Mouse (Mus musculus) cerebellum, adult 11 months (tissue): ENCODE data around the gene Kcnh1.

Experiments
- DNase-seq: peaks from one replicate; pipeline ENCODE4 v3.0.0; 2022

Kcnh1 gene

GRCm38 (mm10) chr1:192190508-192191321, at the start of gene Kcnh1:
Kcnh1 (plus strand) TSS chr1:192190774.
- peak; percentile 93 for DNase-seq

- DNase-seq, result no peak
Observed at GRCm38 (mm10) chr1:192151179-192151578, 39.4 kb upstream of the Kcnh1 start.

GRCm38 (mm10) chr1:192171477-192171876, 19.1 kb upstream of the Kcnh1 start:
- no peak for DNase-seq

- no peak for DNase-seq
Observed at GRCm38 (mm10) chr1:192179877-192180276, 10.7 kb upstream of the Kcnh1 start.

- DNase-seq, result no peak
Observed at GRCm38 (mm10) chr1:192181696-192182257, 8.8 kb upstream of the Kcnh1 start.

GRCm38 (mm10) chr1:192189056-192189455, 1.5 kb upstream of the Kcnh1 start:
- DNase-seq, result peak; percentile 50

- DNase-seq, result peak; percentile 59
Observed at GRCm38 (mm10) chr1:192189771-192190170, 803 bp upstream of the Kcnh1 start.

- peak; percentile 61 for DNase-seq
Observed at GRCm38 (mm10) chr1:192191322-192191639, 707 bp downstream of the Kcnh1 start.

- DNase-seq, result peak; percentile 29
Observed at GRCm38 (mm10) chr1:192191859-192192258, 1.3 kb downstream of the Kcnh1 start.

- DNase-seq, result peak; percentile 34
Observed at GRCm38 (mm10) chr1:192192710-192193109, 2.1 kb downstream of the Kcnh1 start.

- peak; percentile 20 for DNase-seq
Observed at GRCm38 (mm10) chr1:192193656-192194055, 3.1 kb downstream of the Kcnh1 start.

GRCm38 (mm10) chr1:192197495-192197894, 6.9 kb downstream of the Kcnh1 start:
- no peak for DNase-seq

- peak; percentile 76 for DNase-seq
Observed at GRCm38 (mm10) chr1:192202936-192203335, 12.4 kb downstream of the Kcnh1 start.

GRCm38 (mm10) chr1:192207956-192208355, 17.4 kb downstream of the Kcnh1 start:
- DNase-seq, result no peak

GRCm38 (mm10) chr1:192212448-192212847, 21.9 kb downstream of the Kcnh1 start:
- no peak for DNase-seq

- DNase-seq, result no peak
Observed at GRCm38 (mm10) chr1:192214666-192215065, 24.1 kb downstream of the Kcnh1 start.

GRCm38 (mm10) chr1:192220156-192220555, 29.6 kb downstream of the Kcnh1 start:
- DNase-seq, result no peak

GRCm38 (mm10) chr1:192224161-192224560, 33.6 kb downstream of the Kcnh1 start:
- DNase-seq, result no peak

- DNase-seq, result no peak
Observed at GRCm38 (mm10) chr1:192232696-192233095, 42.1 kb downstream of the Kcnh1 start.

- DNase-seq, result no peak
Observed at GRCm38 (mm10) chr1:192246836-192247235, 56.3 kb downstream of the Kcnh1 start.

GRCm38 (mm10) chr1:192259146-192259545, 68.6 kb downstream of the Kcnh1 start:
- DNase-seq, result no peak

GRCm38 (mm10) chr1:192259616-192260015, 69.0 kb downstream of the Kcnh1 start:
- no peak for DNase-seq

GRCm38 (mm10) chr1:192265704-192266103, 75.1 kb downstream of the Kcnh1 start:
- no peak for DNase-seq

GRCm38 (mm10) chr1:192266956-192267355, 76.4 kb downstream of the Kcnh1 start:
- no peak for DNase-seq

GRCm38 (mm10) chr1:192268878-192269277, 78.3 kb downstream of the Kcnh1 start:
- DNase-seq, result no peak
